Mouse (Mus musculus): ENCODE measurements around the gene 2810408A11Rik. TPM values are rescaled to one million over a fixed set of nuclear protein-coding genes. Genes with fewer than 3 reads are reported as not detected.
A peak's percentile ranks its signal among the peaks of the same experiment; 100 is the strongest.

2810408A11Rik gene
- 21.4 and 23.6 TPM in 2 replicates for polyA plus RNA-seq (2016; fragmentation: Nextera tagmentation; extraction: Ambion mirVana)

- ATAC-seq (ENCODE audit: insufficient number of reproducible peaks, insufficient read depth, low FRiP score, low TSS enrichment): peak; percentile 92
- no peaks in the 10 kb centered on the region for H3K9me3 ChIP-seq
- under 1% methylated on average over 38 of the region's 38 CpGs for WGBS
- peak within 1 kb of the TSS; percentile 87 for H3K4me2 ChIP-seq (replicated peaks)
- peak within 1 kb of the TSS; percentile 96 for H3K27ac ChIP-seq
- H3K27me3 ChIP-seq: no peaks in the 10 kb centered on the region
- H3K36me3 ChIP-seq: peaks cover 25% of the 10 kb centered on the region
- H3K4me1 ChIP-seq: peaks cover 24% of the 10 kb centered on the region
- peak within 1 kb of the TSS; percentile 78 for H3K4me3 ChIP-seq
- H3K9ac ChIP-seq: peak within 1 kb of the TSS; percentile 86
Measured at GRCm38 (mm10) chr11:69900471-69901405, at the start of gene 2810408A11Rik, which contains the start of gene Neurl4. Gene 2810408A11Rik, minus strand, starts transcription at chr11:69900987. Gene Neurl4, plus strand, starts transcription at chr11:69901072.

GRCm38 (mm10) chr11:69948763-69949150 is 48.0 kb upstream of the 2810408A11Rik start:
- Histone ChIP-seq H3K4me3 (peak overlapping the region; percentile 45), H3K4me2 (replicated peaks) (peak overlapping the region; percentile 55), H3K36me3 (peaks cover 22% of the 10 kb centered on the region), H3K4me1 (peaks cover 14% of the 10 kb centered on the region), H3K9ac (peak overlapping the region; percentile 65), H3K27me3 (no peaks in the 10 kb centered on the region), H3K27ac (peak overlapping the region; percentile 90), H3K9me3 (no peaks in the 10 kb centered on the region)
- 0% methylated on average over 14 of the region's 14 CpGs for WGBS
- peak; percentile 47 for ATAC-seq (ENCODE audit: insufficient number of reproducible peaks, insufficient read depth, low FRiP score, low TSS enrichment)

GRCm38 (mm10) chr11:69948066-69948762 is 47.4 kb upstream of the 2810408A11Rik start, which contains the start of gene Slc2a4:
Gene Slc2a4, minus strand, starts transcription at chr11:69948188.
- under 1% methylated on average over 34 of the region's 34 CpGs for WGBS
- Histone ChIP-seq H3K27ac (peak within 1 kb of the TSS; percentile 90), H3K4me2 (replicated peaks) (peak within 1 kb of the TSS; percentile 55), H3K9me3 (no peaks in the 10 kb centered on the region), H3K4me3 (peak within 1 kb of the TSS; percentile 45), H3K9ac (peak within 1 kb of the TSS; percentile 65), H3K4me1 (peaks cover 14% of the 10 kb centered on the region), H3K36me3 (peaks cover 25% of the 10 kb centered on the region), H3K27me3 (no peaks in the 10 kb centered on the region)
- peak; percentile 89 for ATAC-seq (ENCODE audit: insufficient number of reproducible peaks, insufficient read depth, low FRiP score, low TSS enrichment)

- H3K27ac ChIP-seq: peak overlapping the region; percentile 90
- H3K4me2 ChIP-seq (replicated peaks): peak overlapping the region; percentile 55
- peaks cover 32% of the 10 kb centered on the region for H3K36me3 ChIP-seq
- 1% methylated on average over 28 of the region's 29 CpGs for WGBS
- no peaks in the 10 kb centered on the region for H3K27me3 ChIP-seq
- H3K4me3 ChIP-seq: peak overlapping the region; percentile 45
- H3K4me1 ChIP-seq: peaks cover 14% of the 10 kb centered on the region
- no peaks in the 10 kb centered on the region for H3K9me3 ChIP-seq
- peak overlapping the region; percentile 65 for H3K9ac ChIP-seq
- ATAC-seq (ENCODE audit: insufficient number of reproducible peaks, insufficient read depth, low FRiP score, low TSS enrichment): peak; percentile 49
Measured at GRCm38 (mm10) chr11:69947337-69948065, 46.7 kb upstream of the 2810408A11Rik start.

- WGBS: 93% methylated on average over 18 of the region's 18 CpGs
- peak overlapping the region; percentile 15; the same call in 1 of the 2 replicates for H3K9ac ChIP-seq
Measured at GRCm38 (mm10) chr11:69945997-69946891, 45.5 kb upstream of the 2810408A11Rik start.

GRCm38 (mm10) chr11:69945216-69945615 is 44.4 kb upstream of the 2810408A11Rik start:
- no peak for ATAC-seq (ENCODE audit: insufficient number of reproducible peaks, insufficient read depth, low FRiP score, low TSS enrichment)
- Histone ChIP-seq H3K4me3 (no peak overlapping the region), H3K36me3 (peaks cover 34% of the 10 kb centered on the region)

More at GRCm38 (mm10) chr11:69945997-69946891, 45.5 kb upstream of the 2810408A11Rik start:
- H3K27me3 ChIP-seq: no peaks in the 10 kb centered on the region
- no peaks in the 10 kb centered on the region for H3K9me3 ChIP-seq
- no peak for ATAC-seq (ENCODE audit: insufficient number of reproducible peaks, insufficient read depth, low FRiP score, low TSS enrichment)
- H3K4me1 ChIP-seq: peaks cover 14% of the 10 kb centered on the region
- H3K4me3 ChIP-seq: peak overlapping the region; percentile 45
- H3K4me2 ChIP-seq (replicated peaks): peak overlapping the region; percentile 55
- peak overlapping the region; percentile 90; the same call in 1 of the 2 replicates for H3K27ac ChIP-seq
- H3K36me3 ChIP-seq: peaks cover 34% of the 10 kb centered on the region

GRCm38 (mm10) chr11:69940962-69941361 is 40.2 kb upstream of the 2810408A11Rik start:
- H3K4me2 ChIP-seq (replicated peaks): no peak overlapping the region
- peaks cover 19% of the 10 kb centered on the region; the same call in 1 of the 2 replicates for H3K27me3 ChIP-seq
- H3K9me3 ChIP-seq: no peaks in the 10 kb centered on the region
- no peak for ATAC-seq (ENCODE audit: insufficient number of reproducible peaks, insufficient read depth, low FRiP score, low TSS enrichment)
- H3K36me3 ChIP-seq: peaks cover 34% of the 10 kb centered on the region
- WGBS: 84% methylated on average over 4 of the region's 4 CpGs
- H3K9ac ChIP-seq: no peak overlapping the region
- H3K27ac ChIP-seq: no peak overlapping the region
- no peak overlapping the region for H3K4me3 ChIP-seq
- H3K4me1 ChIP-seq: peaks cover 32% of the 10 kb centered on the region

More at GRCm38 (mm10) chr11:69945216-69945615, 44.4 kb upstream of the 2810408A11Rik start:
- peaks cover 14% of the 10 kb centered on the region for H3K4me1 ChIP-seq
- no peak overlapping the region for H3K4me2 ChIP-seq (replicated peaks)
- H3K27ac ChIP-seq: no peak overlapping the region
- no peaks in the 10 kb centered on the region for H3K27me3 ChIP-seq
- no peaks in the 10 kb centered on the region for H3K9me3 ChIP-seq
- peak overlapping the region; percentile 15; the same call in 1 of the 2 replicates for H3K9ac ChIP-seq
- 78% methylated on average over 13 of the region's 13 CpGs for WGBS

- H3K27ac ChIP-seq: no peak overlapping the region
- no peak overlapping the region for H3K4me3 ChIP-seq
- H3K4me2 ChIP-seq (replicated peaks): no peak overlapping the region
- peaks cover 19% of the 10 kb centered on the region; the same call in 1 of the 2 replicates for H3K27me3 ChIP-seq
- H3K9me3 ChIP-seq: no peaks in the 10 kb centered on the region
- no peak for ATAC-seq (ENCODE audit: insufficient number of reproducible peaks, insufficient read depth, low FRiP score, low TSS enrichment)
- H3K9ac ChIP-seq: no peak overlapping the region
- 90% methylated on average over 17 of the region's 17 CpGs for WGBS
- peaks cover 22% of the 10 kb centered on the region for H3K36me3 ChIP-seq
- peaks cover 32% of the 10 kb centered on the region for H3K4me1 ChIP-seq
Measured at GRCm38 (mm10) chr11:69939731-69940130, 38.9 kb upstream of the 2810408A11Rik start.

GRCm38 (mm10) chr11:69939181-69939580 is 38.4 kb upstream of the 2810408A11Rik start:
- Histone ChIP-seq H3K36me3 (peaks cover 16% of the 10 kb centered on the region), H3K27me3 (peaks cover 19% of the 10 kb centered on the region; the same call in 1 of the 2 replicates), H3K4me2 (replicated peaks) (no peak overlapping the region), H3K27ac (no peak overlapping the region), H3K9me3 (no peaks in the 10 kb centered on the region), H3K4me1 (peaks cover 34% of the 10 kb centered on the region), H3K9ac (no peak overlapping the region), H3K4me3 (no peak overlapping the region)
- ATAC-seq (ENCODE audit: insufficient number of reproducible peaks, insufficient read depth, low FRiP score, low TSS enrichment): no peak
- 71% methylated on average over 5 of the region's 5 CpGs for WGBS

GRCm38 (mm10) chr11:69938401-69938979 is 37.7 kb upstream of the 2810408A11Rik start:
- Histone ChIP-seq H3K4me1 (peaks cover 31% of the 10 kb centered on the region), H3K36me3 (peaks cover 11% of the 10 kb centered on the region), H3K4me2 (replicated peaks) (no peak overlapping the region), H3K9me3 (no peaks in the 10 kb centered on the region), H3K4me3 (no peak overlapping the region), H3K27me3 (peaks cover 19% of the 10 kb centered on the region; the same call in 1 of the 2 replicates), H3K9ac (0 out of 2 replicates have a peak overlapping the region, but pooled peaks have one; percentile 30), H3K27ac (no peak overlapping the region)
- 18% methylated on average over 9 of the region's 9 CpGs for WGBS
- ATAC-seq (ENCODE audit: insufficient number of reproducible peaks, insufficient read depth, low FRiP score, low TSS enrichment): no peak
